Mouse (Mus musculus) megakaryocyte, embryonic 14.5 days (primary cell): ENCODE results near the gene Gbgt1.

Experiments used
- FLI1 ChIP-seq: IDR thresholded peaks from 2 replicates; pipeline ENCODE4 v1.6.1; 2012; ENCODE audit warnings: low read length, inconsistent platforms, mixed read lengths
- GATA1 ChIP-seq: IDR thresholded peaks from 3 replicates; pipeline ENCODE4 v1.6.1; 2012; ENCODE audit warnings: mixed read lengths, low read length, inconsistent platforms, borderline replicate concordance

- no peak for TF ChIP-seq GATA1
- TF ChIP-seq FLI1, result no peak
Measured at GRCm38 (mm10) chr2:28524406-28524805, 27.7 kb downstream of the Gbgt1 start.
